Mouse (Mus musculus) ES-E14 (cell line): Measurements from ENCODE around the gene Prrt1. TPM values are rescaled to one million over a fixed set of nuclear protein-coding genes. Genes with fewer than 3 reads are reported as not detected.

Source experiments
- DNase-seq: peaks from one replicate; pipeline ENCODE4 v3.0.0-alpha.2; 2013; ENCODE audit warnings: low read depth, low spot score
- H3K27ac ChIP-seq: 2 replicates; pipeline ENCODE4 v1.5.1; 2012; ENCODE audit warnings: low read depth, mild to moderate bottlenecking, low read length, moderate library complexity, mixed read lengths; ENCODE audit not compliant: poor library complexity, insufficient read depth, severe bottlenecking
- H3K36me3 ChIP-seq: 2 replicates; pipeline ENCODE4 v1.6.1; 2012; ENCODE audit warnings: mild to moderate bottlenecking, low read length, moderate library complexity, mixed read lengths; ENCODE audit not compliant: control insufficient read depth, poor library complexity, insufficient read depth, severe bottlenecking
- H3K4me1 ChIP-seq, 2 experiments: fragments of 150-350 bp in 1 of 2; sonication (generic) in 1 of 2; 2 replicates each; pipeline ENCODE4 v1.6.1; 2012; ENCODE audit warnings: low read length in 2 of 2, mild to moderate bottlenecking in 1 of 2, mixed read lengths in 1 of 2; ENCODE audit not compliant: control insufficient read depth in 2 of 2, insufficient read depth in 2 of 2, poor library complexity in 1 of 2
- H3K4me3 ChIP-seq, 2 experiments: fragments of 150-350 bp in 1 of 2; sonication (generic) in 1 of 2; 2 replicates each; pipeline ENCODE4 v1.5.1; 2012; ENCODE audit warnings: low read length in 2 of 2, low read depth in 1 of 2, mild to moderate bottlenecking in 1 of 2, mixed read lengths in 1 of 2; ENCODE audit not compliant: insufficient read depth in 1 of 2, poor library complexity in 1 of 2, severe bottlenecking in 1 of 2
- H3K9ac ChIP-seq: 2 replicates; pipeline ENCODE4 v1.6.1; 2012; ENCODE audit warnings: low read depth, mild to moderate bottlenecking, low read length, mixed read lengths; ENCODE audit not compliant: poor library complexity, insufficient read depth, severe bottlenecking
- H3K9me3 ChIP-seq: fragments of 150-350 bp; sonication (generic); 2 replicates; pipeline ENCODE4 v1.6.1; 2012; ENCODE audit warnings: low read depth, mild to moderate bottlenecking, low read length; ENCODE audit not compliant: control insufficient read depth, insufficient read depth
- CHD2 ChIP-seq: IDR thresholded peaks from 2 replicates; pipeline ENCODE4 v1.6.1; 2014; ENCODE audit warnings: mild to moderate bottlenecking, low read depth, low read length, inconsistent platforms
- HCFC1 ChIP-seq: IDR thresholded peaks from 2 replicates; pipeline ENCODE4 v1.6.1; 2012; ENCODE audit warnings: low read length, inconsistent platforms, borderline replicate concordance; ENCODE audit not compliant: insufficient read depth
- MAFK ChIP-seq: IDR thresholded peaks from 2 replicates; pipeline ENCODE4 v1.6.1; 2014; ENCODE audit warnings: mild to moderate bottlenecking, low read depth, low read length, inconsistent platforms; ENCODE audit not compliant: insufficient read depth
- ZC3H11A ChIP-seq: IDR thresholded peaks from 2 replicates; pipeline ENCODE4 v1.6.1; 2012; ENCODE audit warnings: low read depth, mild to moderate bottlenecking, inconsistent platforms, low read length, borderline replicate concordance
- ZNF384 ChIP-seq: IDR thresholded peaks from 2 replicates; pipeline ENCODE4 v1.6.1; 2012; ENCODE audit warnings: low read depth, low read length, inconsistent platforms
- in situ Hi-C, 2 experiments: fragments of 600-800 bp; cut with MboI; formaldehyde crosslinking; loops; one replicate each; pipeline ENCODE4 v1.15.1; 2025; ENCODE audit warnings: low sequenced_read_pairs in 2 of 2, inconsistent platforms in 1 of 2; ENCODE audit not compliant: unreplicated experiment in 2 of 2
- total RNA-seq: library from RNA; depleted of rRNA; stranded (reverse); fragments of 300-350 nt; gene quantifications from 2 replicates; pipeline ENCODE4 v1.2.3, GENCODE M21; 2012; rRNA removed

Gene Prrt1
- total RNA-seq, 1 experiment: 0.13 TPM

GRCm38 (mm10) chr17:34681132-34681571 is 51.8 kb downstream of the Prrt1 start:
- Histone ChIP-seq H3K27ac (no peak overlapping the region), H3K9me3 (no peaks in the 10 kb centered on the region), H3K4me3 (no peak overlapping the region), H3K36me3 (no peaks in the 10 kb centered on the region), H3K9ac (no peak overlapping the region), H3K4me1 (peaks cover 0 to 10% of the 10 kb centered on the region in 2 experiments; a peak in 1 of 4 replicates)
- in situ Hi-C loops: no loop called here
- no peak for DNase-seq
- no peak for TF ChIP-seq CHD2
- no peak for TF ChIP-seq HCFC1
- TF ChIP-seq ZNF384: no peak
- TF ChIP-seq MAFK: no peak
- no peak for TF ChIP-seq ZC3H11A

- TF ChIP-seq MAFK (no peak), ZC3H11A (no peak), CHD2 (no peak), ZNF384 (no peak), HCFC1 (no peak)
- DNase-seq: no peak
- Histone ChIP-seq H3K27ac (no peak overlapping the region), H3K9me3 (no peaks in the 10 kb centered on the region), H3K4me1 (peaks cover 0 to 10% of the 10 kb centered on the region in 2 experiments; a peak in 1 of 4 replicates), H3K4me3 (no peak overlapping the region), H3K9ac (no peak overlapping the region), H3K36me3 (no peaks in the 10 kb centered on the region)
- in situ Hi-C loops: no loop called here
These were observed 52.7 kb downstream of the Prrt1 start for GRCm38 (mm10) chr17:34681881-34682536.

Other genes starting within 250 kb of the Prrt1 start
- gene BC051142, start 230.7 kb upstream of the Prrt1 start, total RNA-seq: not detected in 2 replicates
- gene Btnl4, start 152.2 kb upstream of the Prrt1 start, total RNA-seq: not detected in 2 replicates
- gene Btnl6, start 112.2 kb upstream of the Prrt1 start, total RNA-seq: not detected in 2 replicates
- gene Notch4, start 65.3 kb upstream of the Prrt1 start, total RNA-seq: 14.0 and 24.7 TPM in 2 replicates
- 4.9 and 5.8 TPM in 2 replicates for gene Gpsm3, start 39.7 kb upstream of the Prrt1 start, total RNA-seq
- gene Pbx2, start 38.3 kb upstream of the Prrt1 start, total RNA-seq: 36.0 and 47.2 TPM in 2 replicates
- 2.3 and 2.5 TPM in 2 replicates for gene Ager, start 31.7 kb upstream of the Prrt1 start, total RNA-seq
- gene Rnf5, start 25.8 kb upstream of the Prrt1 start, total RNA-seq: 21.4 and 22.8 TPM in 2 replicates
- 55.9 and 62.7 TPM in 2 replicates for gene Agpat1, start 25.3 kb upstream of the Prrt1 start, total RNA-seq
- gene Egfl8, start 13.6 kb upstream of the Prrt1 start, total RNA-seq: 1.0 and 2.0 TPM in 2 replicates
- gene Ppt2, start 1.0 kb upstream of the Prrt1 start, total RNA-seq: 13.6 and 26.4 TPM in 2 replicates
- 4.4 and 7.5 TPM in 2 replicates for gene Fkbpl, start 15.2 kb downstream of the Prrt1 start, total RNA-seq
- gene Atf6b, start 17.6 kb downstream of the Prrt1 start, total RNA-seq: 55.7 and 86.7 TPM in 2 replicates
- gene Tnxb, start 41.0 kb downstream of the Prrt1 start, total RNA-seq: 0.18 and 0.26 TPM in 2 replicates
- gene C4b, start 114.3 kb downstream of the Prrt1 start, total RNA-seq: 0.45 and 1.5 TPM in 2 replicates
- 0.27 and 0.32 TPM in 2 replicates for gene Cyp21a1, start 175.0 kb downstream of the Prrt1 start, total RNA-seq
- 29.1 and 32.6 TPM in 2 replicates for gene Stk19, start 207.4 kb downstream of the Prrt1 start, total RNA-seq
- 39.0 and 45.2 TPM in 2 replicates for gene Dxo, start 207.5 kb downstream of the Prrt1 start, total RNA-seq
- gene Skiv2l, start 220.7 kb downstream of the Prrt1 start, total RNA-seq: 40.5 and 66.0 TPM in 2 replicates
- 50.2 and 63.4 TPM in 2 replicates for gene Nelfe, start 220.9 kb downstream of the Prrt1 start, total RNA-seq
- gene Cfb, start 233.0 kb downstream of the Prrt1 start, total RNA-seq: 0.16 and 0.18 TPM in 2 replicates
- gene Zbtb12, start 249.9 kb downstream of the Prrt1 start, total RNA-seq: 9.4 and 11.5 TPM in 2 replicates